Mouse (Mus musculus) thymus, postnatal 25 days (tissue): ENCODE results near the gene Kif18b.

Experiments
- DNase-seq: peaks from one replicate; pipeline ENCODE4 v3.0.0; 2022

Gene Kif18b

DNA sequence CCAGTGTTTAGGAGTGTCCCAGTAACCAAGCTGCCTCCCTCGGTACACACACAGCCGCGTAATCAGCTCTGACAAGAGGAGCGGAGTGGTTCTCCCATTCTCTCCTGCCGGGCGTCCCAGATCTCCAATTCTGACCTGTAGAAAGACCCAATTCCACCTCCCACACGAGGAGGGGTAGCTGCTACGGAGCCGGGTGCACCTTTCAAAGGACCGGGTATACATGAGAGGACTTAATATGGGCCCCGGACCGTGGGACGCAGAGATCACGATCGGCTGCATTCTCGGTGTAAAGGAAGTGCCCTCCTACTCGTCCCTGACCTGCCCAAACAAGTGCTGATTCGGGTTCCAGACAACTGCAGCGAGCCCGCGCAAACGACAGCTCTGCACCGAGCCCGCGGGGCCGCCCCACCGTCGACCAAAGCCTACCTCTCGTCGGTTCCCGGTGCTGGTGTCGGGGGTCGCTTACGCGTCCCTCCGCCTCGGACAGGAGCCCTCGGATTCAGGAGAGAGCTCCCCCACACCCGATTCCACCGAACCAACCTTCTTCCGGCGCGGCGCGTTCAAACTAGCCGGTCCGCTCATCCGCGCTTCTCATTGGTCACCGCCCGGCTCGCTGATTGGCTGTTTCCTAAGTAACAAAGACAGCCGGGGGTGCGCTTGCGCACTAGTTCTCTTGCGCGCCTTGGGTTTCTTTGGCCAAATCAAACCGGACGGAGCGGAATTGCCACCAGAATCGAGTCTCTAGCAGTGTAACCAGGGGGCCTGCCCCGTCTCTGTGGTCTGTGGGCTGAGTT lies at the start of gene Kif18b:
TSS of gene Kif18b (minus strand) at position 568 of the 794 bp plus-strand sequence.
- DNase-seq: peak; percentile 92

DNA sequence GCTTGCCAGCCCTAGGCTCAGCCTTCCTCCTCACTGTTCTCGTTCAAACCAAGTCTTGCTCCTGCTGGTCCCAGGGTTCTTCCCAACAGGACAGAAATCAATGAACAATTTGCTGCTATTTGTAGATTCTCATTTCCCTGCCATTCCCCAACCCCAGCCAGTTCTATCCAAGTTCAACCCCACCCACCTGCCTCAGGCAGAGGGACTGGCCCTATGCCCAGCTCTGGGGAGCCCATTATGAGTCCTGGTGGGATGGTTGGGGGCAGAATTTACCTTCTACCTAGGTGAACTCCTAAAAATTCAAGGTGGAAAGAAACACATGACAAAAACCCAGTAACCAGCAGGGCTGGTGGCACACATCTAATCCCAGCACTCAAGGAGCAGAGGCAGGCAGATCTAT lies 47.4 kb upstream of the Kif18b start:
- DNase-seq: no peak

DNA sequence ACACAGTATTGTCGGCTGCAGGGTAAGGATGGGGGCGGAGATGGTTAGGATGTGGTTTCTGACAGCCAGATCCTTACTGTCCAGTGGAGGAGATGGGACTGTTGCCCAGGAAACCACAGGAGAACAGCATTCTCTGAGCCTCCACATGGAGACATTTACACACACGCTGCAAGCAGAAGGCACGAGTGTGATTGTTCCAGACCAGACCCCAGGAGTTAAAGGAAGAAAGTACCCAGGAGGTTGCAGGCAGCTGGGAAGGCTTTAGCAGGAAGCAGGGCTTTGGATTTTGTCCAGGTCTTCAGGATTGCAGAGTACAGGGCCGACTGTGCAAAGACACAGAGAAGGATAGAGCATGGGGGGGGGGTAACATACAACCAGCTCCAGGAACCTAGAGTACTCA lies 46.7 kb upstream of the Kif18b start:
- no peak for DNase-seq

- no peak for DNase-seq
Observed at GRCm38 (mm10) chr11:102964547-102965091, 39.7 kb upstream of the Kif18b start.

DNA sequence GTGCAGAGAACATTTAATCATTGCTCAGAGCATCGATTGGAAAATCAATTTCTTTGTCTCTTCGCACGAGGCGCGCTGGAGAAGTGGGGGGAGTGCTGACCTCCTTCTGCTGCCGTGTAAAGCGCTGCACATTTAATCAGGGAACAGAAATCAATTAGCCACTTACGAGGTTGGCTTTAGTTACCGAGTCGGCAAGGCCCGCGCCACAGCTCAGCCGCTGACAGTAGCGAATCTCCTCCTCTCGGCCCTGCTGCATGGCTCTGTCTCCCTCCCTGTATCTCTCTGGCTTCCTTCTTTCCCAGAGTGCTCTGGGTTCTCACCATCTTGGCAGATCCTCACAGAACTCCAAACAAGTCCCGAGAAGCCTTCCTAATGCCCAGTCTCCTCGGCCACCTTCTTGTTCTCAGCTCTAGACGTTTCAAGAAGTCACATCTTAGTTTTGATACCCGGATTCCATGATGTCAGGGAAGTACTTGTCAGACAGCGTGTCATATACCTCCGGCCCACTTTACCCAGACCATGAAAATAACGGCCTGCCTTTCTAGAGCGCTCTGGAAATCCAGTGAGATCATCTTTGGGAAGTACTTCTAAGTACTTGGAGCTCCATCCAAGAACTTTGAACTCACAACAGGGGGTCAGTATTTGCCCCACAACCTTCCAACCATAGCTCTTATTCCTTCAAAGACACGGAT lies 39.1 kb upstream of the Kif18b start:
- no peak for DNase-seq

DNA sequence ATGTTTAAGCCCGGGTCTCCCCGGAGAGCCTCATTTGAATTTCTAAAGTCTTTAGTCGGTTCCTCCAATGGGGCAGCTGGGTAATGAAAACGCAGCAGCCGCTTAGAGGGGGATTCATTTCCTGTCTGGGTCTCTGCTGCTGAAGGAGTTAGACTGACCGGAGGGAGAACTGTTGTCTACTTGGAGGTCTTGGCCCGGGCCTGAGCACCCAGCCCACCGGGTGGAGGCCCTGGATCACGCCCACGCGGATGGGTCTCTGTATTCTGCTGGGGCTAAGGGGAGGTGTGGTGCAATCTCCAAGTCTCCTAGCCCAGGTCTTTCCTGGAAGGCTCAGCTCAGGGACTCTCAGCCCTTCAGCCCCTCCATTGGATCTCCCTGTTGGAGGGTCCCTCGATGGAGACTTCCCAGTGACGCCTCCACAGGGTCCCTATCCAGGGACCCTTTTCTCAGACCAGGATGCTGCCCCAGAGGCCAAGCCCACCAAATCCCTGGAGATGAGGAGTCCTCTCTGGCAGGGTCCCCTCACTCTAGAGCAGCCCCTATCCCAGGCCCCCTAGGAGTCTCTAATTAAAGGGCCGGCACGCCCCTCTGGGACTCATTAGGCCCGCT lies 38.4 kb upstream of the Kif18b start:
- DNase-seq: no peak

DNA sequence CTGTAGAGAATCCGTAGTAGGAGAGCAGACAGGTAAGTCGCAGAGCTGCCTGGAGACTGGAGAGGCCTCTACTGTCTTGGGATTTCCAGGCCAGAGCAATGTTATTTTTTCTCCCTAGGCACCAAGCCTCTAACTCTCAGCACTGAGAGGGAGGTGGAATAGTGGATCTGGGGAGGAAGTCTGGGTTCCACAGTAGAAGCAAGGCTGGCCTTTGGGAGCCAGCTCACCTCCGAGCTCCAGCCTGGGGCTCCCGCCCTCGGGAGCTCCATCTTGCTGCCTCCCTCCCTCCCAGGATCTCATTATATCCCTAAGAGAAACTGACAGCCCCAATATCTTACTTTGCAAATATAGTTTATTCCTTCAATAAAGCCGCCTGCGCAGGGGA lies 37.9 kb upstream of the Kif18b start:
- no peak for DNase-seq

- DNase-seq: no peak
Observed at GRCm38 (mm10) chr11:102961082-102961481, 36.2 kb upstream of the Kif18b start.

GRCm38 (mm10) chr11:102958870-102959269 lies 33.9 kb upstream of the Kif18b start:
- no peak for DNase-seq

DNA sequence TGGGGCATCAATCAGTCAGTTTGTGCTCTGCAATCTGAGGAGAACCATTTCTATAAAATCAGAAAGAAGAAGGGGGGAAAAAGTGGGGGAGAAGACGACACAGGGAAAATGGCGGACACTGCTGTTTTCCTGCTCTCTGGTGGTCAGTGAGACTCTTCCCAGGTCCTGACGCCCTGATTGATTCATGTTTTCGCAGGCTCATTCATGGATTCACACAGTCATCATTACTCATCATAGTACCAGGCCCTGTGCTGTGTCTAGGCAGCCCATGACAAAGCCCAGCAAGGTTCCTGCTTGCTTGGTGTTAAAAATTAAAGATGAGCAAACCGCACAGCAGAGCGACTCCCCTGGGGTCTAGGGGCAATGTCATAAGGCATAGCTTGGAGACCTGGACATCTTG lies 33.5 kb upstream of the Kif18b start:
- DNase-seq: no peak

GRCm38 (mm10) chr11:102957692-102958091 lies 32.8 kb upstream of the Kif18b start:
- no peak for DNase-seq

- DNase-seq: no peak
Observed at GRCm38 (mm10) chr11:102956962-102957614, 32.2 kb upstream of the Kif18b start.

DNA sequence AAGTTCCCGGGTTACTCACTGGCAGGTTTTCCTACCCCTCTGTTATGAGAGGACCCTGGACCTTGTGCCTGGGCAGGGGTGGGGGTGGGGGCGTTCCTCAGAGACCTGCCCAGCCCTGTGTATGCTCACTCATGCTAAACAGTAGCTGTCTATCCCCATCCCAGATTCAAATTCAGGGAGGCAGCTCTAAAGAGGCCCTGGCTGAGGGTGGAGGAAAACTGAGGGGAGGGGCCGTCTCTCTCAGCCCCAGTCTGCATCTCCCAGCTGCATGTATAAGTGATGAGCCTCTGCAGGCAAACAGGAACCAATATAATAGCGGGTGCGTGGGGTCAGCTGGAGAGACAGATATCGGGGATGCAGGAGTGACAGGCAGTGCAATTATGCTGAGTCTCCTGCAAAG lies 28.0 kb upstream of the Kif18b start:
- no peak for DNase-seq

DNA sequence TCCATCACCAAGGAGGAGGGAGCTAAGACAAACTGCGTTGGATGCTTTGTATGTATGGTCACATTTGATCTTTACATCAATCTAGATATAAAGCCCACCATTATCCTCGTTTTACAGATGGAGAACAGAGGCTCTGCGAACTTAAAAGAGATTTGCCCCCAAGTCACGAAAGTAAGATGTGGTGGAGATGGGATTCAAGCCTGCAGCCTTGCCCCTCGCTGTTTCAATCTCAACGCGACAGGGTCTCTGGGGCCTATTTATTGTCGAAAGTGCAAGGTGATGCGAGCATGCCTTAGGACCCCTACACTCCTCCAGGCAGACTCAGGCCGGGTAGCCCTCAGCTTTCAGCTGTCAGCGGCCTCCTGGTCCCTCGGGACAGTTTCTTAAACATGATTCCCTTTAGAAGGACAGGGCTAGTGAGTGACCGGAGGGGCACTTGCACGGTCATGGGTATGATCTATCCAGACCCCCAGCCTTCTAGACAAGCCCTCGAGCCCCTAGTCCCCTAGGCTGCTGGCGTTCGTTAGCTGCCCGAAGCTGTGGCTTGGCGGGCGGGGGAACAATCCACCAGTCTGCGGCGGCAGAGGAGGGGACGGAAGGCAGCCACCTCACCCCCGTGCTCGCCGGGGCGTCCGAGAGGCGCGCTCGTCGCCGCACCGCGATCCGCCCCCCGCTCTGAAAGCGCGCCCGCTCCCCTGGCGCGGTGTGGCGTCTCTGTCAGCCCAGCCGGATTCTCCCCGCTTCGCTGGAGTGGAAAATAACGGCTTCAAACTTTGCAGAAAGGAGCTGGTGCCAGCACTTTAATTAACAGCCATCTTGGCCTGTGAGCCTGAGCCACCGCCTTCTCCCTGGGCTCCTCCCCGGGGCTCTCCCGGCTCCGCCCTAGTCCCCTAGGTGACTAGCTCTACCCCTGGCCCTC lies 23.4 kb upstream of the Kif18b start:
- DNase-seq: peak; percentile 16

GRCm38 (mm10) chr11:102946992-102947343 lies 22.0 kb upstream of the Kif18b start:
- no peak for DNase-seq

DNA sequence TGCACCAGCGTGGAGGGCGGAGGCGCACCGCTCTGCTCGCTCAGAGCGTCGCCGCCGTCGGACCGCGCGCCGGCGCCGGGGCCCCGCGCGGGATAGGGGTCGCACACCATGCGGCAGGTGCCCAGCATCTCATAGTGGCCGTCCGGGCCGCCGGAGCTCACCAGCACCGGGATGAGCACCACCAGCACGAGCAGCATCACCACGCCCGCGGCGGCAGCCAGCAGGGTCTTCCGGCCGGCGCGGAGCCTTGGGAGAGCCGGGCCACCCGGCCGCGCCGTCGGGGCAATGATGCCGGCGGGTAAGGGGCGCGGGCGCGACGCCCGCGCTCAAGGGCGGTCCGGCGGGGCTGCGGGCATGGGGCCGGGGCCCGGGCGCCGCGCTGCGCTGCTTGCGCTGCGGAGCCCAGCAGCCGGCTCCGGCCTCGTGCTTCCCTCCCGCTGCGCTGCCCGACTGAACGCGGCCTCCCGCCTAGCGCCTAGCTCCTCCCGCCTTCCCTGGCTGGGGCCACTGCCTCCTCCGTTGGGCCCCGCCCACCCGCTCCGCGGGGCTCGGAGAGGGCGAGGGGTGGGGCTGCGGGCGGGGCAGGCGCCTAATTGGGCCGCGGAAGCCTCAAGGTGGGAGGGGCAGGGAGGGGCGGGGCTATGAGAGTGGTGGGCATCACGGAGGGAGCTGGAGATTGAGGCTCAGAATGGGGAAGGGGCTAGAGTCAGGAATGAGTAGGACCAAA lies 21.5 kb upstream of the Kif18b start, which contains the start of gene C1ql1:
TSS of gene C1ql1 (minus strand) at position 424 of the 727 bp plus-strand sequence.
- DNase-seq: peak; percentile 81

GRCm38 (mm10) chr11:102945306-102946264 lies 20.7 kb upstream of the Kif18b start:
- no peak for DNase-seq

GRCm38 (mm10) chr11:102941236-102941635 lies 16.3 kb upstream of the Kif18b start:
- no peak for DNase-seq

- no peak for DNase-seq
Observed at GRCm38 (mm10) chr11:102939024-102939675, 14.2 kb upstream of the Kif18b start.
